Mouse (Mus musculus) thymus, adult 2 months (tissue): ENCODE data around the gene Sprr2d.

Source experiments
- CTCF ChIP-seq: fragments of 200-500 bp; IDR thresholded peaks from 2 replicates; pipeline ENCODE4 v1.5.1; 2012; ENCODE audit warnings: mild to moderate bottlenecking, control low read depth, low read length, moderate library complexity, borderline replicate concordance; ENCODE audit not compliant: control insufficient read depth, poor library complexity, insufficient read depth; ENCODE audit errors: extremely low read depth
- POLR2A ChIP-seq: fragments of 200-500 bp; IDR thresholded peaks from 2 replicates; pipeline ENCODE4 v1.6.1; 2012; ENCODE audit warnings: mild to moderate bottlenecking, low read length, control low read depth, moderate library complexity; ENCODE audit not compliant: control insufficient read depth, poor library complexity, insufficient read depth; ENCODE audit errors: extremely low read depth

DNA sequence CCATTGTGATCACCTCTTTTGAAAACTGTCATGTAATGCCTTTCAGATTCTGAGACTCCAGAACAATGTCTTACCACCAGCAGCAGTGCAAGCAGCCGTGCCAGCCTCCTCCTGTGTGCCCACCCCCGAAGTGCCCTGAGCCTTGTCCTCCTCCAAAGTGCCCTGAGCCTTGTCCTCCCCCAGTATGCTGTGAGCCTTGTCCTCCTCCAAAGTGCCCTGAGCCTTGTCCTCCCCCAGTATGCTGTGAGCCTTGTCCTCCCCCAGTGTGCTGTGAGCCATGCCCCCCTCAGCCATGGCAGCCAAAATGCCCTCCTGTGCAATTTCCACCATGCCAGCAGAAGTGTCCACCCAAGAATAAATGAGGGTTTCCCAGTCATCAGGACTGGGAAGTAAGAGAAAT, 21.6 kb upstream of the Sprr2d start:
- no peak for TF ChIP-seq POLR2A
- TF ChIP-seq CTCF = no peak
